Mouse (Mus musculus) myocyte (in vitro differentiated cells): Measurements from ENCODE around the gene Slc4a3.

Source experiments
- CEBPB ChIP-seq: IDR thresholded peaks from 2 replicates; pipeline ENCODE4 v1.6.1; 2011; ENCODE audit warnings: mild to moderate bottlenecking, moderate library complexity; ENCODE audit not compliant: poor library complexity, insufficient read depth, severe bottlenecking
- E2F4 ChIP-seq: IDR thresholded peaks from one replicate; pipeline ENCODE4 v1.6.1; 2011; ENCODE audit warnings: mild to moderate bottlenecking, control low read depth, moderate library complexity; ENCODE audit not compliant: insufficient read depth
- MAX ChIP-seq: IDR thresholded peaks from one replicate; pipeline ENCODE4 v1.6.1; 2011; ENCODE audit warnings: low read depth, mild to moderate bottlenecking, control low read depth
- MYOD1 ChIP-seq, 3 experiments: IDR thresholded peaks; one replicate each; pipeline ENCODE4 v1.6.1; 2011; ENCODE audit warnings: control low read depth in 2 of 3, low read depth in 2 of 3, mild to moderate bottlenecking in 2 of 3, moderate library complexity in 1 of 3; ENCODE audit not compliant: insufficient read length in 2 of 3, control insufficient read depth in 1 of 3
- MYOG ChIP-seq, 3 experiments: IDR thresholded peaks; one replicate each; pipeline ENCODE4 v1.6.1; 2011; ENCODE audit warnings: control low read depth in 2 of 3, low read depth in 2 of 3, mild to moderate bottlenecking in 2 of 3; ENCODE audit not compliant: insufficient read length in 2 of 3, control insufficient read depth in 1 of 3, insufficient read depth in 1 of 3
- POLR2A ChIP-seq: IDR thresholded peaks from one replicate; pipeline ENCODE4 v1.6.1; 2011; ENCODE audit warnings: low read depth, mild to moderate bottlenecking, control low read depth, moderate library complexity; ENCODE audit not compliant: insufficient read length
- POLR2AphosphoS2 ChIP-seq: IDR thresholded peaks from one replicate; pipeline ENCODE4 v1.6.1; 2011; ENCODE audit warnings: low read depth, control low read depth; ENCODE audit not compliant: insufficient read length
- REST ChIP-seq: IDR thresholded peaks from one replicate; pipeline ENCODE4 v1.6.1; 2011; ENCODE audit warnings: mild to moderate bottlenecking, control low read depth, moderate library complexity; ENCODE audit not compliant: insufficient read depth, insufficient read length
- SRF ChIP-seq: IDR thresholded peaks from one replicate; pipeline ENCODE4 v1.6.1; 2011; ENCODE audit warnings: low read depth; ENCODE audit not compliant: control insufficient read depth, insufficient read length
- TCF12 ChIP-seq: IDR thresholded peaks from one replicate; pipeline ENCODE4 v1.6.1; 2011; ENCODE audit warnings: mild to moderate bottlenecking, control low read depth; ENCODE audit not compliant: poor library complexity, insufficient read depth, severe bottlenecking
- TCF3 ChIP-seq: IDR thresholded peaks from one replicate; pipeline ENCODE4 v1.6.1; 2011; ENCODE audit warnings: low read depth, control low read depth; ENCODE audit not compliant: insufficient read length
- USF1 ChIP-seq: IDR thresholded peaks from one replicate; pipeline ENCODE4 v1.6.1; 2011; ENCODE audit warnings: low read depth, mild to moderate bottlenecking, control low read depth, moderate library complexity

DNA sequence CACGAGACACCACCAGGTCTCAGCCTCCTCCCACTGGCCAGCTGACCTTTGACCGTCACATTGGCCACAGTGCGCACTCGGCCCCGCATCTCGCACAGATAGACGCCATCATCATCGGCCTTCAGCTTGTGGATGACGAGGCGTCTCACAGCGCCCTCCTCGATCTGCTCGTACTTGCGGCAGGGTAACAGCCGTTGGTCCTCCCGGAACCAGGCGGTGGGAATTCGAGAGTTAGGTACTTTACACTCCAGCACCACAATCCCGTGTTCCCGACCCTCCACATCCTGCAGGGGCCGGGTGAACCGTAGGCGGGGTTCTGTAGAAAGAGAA, 42.5 kb upstream of the Slc4a3 start:
- peak; percentile 25 for TF ChIP-seq POLR2A
- no peak for TF ChIP-seq CEBPB
- TF ChIP-seq TCF12: no peak
- TF ChIP-seq MAX: no peak
- TF ChIP-seq USF1: no peak
- no peak for TF ChIP-seq REST
- no peak for TF ChIP-seq TCF3
- no peak for TF ChIP-seq E2F4
- TF ChIP-seq SRF: no peak
- TF ChIP-seq POLR2AphosphoS2: no peak
- TF ChIP-seq MYOD1 (IDR thresholded peaks at IDR 0.05; ENCODE audit: control insufficient read depth in 1 of 3, insufficient read length in 2 of 3, low read depth in 2 of 3): no peak
- TF ChIP-seq MYOG (IDR thresholded peaks at IDR 0.05; ENCODE audit: control insufficient read depth in 1 of 3, insufficient read depth in 1 of 3, insufficient read length in 2 of 3, low read depth in 2 of 3): no peak
